Mouse (Mus musculus) kidney, postnatal 14 days (tissue): ENCODE measurements around the gene Gm10337.

Experiments
- DNase-seq: peaks from one replicate; pipeline ENCODE4 v3.0.0; 2022; ENCODE audit warnings: mixed read lengths

Gm10337 gene

DNA sequence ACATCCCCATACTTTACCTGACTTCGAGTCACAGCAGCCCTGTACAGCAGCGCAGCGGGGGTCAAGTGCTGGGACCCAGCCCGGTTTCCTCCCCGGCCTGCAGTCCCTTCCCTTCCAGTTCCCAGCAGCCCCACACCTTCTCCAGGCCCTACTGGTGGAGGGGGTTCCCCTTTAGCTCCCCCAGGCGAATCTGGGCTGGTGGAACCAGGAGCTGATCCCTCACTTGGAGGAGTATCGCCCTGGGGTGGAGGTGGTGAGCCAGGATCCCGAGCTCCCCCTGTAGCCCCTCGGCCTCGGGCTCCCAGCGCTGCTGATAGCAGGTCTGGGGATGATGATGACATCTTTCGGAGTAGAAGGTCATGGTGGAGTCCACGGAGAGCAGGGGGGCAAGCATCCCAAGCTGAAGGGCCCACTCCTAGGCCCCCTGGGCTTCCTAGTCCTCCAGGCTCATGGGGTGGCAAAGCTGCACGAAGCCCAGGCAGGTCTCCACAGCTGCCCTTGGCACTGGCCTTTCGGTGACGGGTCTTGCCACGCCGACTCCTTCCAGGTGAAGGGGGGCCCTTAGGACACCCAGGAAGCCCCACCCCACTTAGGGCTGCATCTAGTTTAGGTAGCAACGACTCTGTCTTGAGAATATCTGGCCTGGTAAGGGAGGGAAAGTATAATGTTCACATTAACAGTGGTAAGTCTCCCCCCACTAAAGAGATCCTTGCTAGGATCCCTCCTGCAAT, 2.3 kb upstream of the Gm10337 start:
- DNase-seq: no peak

- no peak for DNase-seq
Observed at GRCm38 (mm10) chr15:102502254-102502840, 1.2 kb upstream of the Gm10337 start.

DNA sequence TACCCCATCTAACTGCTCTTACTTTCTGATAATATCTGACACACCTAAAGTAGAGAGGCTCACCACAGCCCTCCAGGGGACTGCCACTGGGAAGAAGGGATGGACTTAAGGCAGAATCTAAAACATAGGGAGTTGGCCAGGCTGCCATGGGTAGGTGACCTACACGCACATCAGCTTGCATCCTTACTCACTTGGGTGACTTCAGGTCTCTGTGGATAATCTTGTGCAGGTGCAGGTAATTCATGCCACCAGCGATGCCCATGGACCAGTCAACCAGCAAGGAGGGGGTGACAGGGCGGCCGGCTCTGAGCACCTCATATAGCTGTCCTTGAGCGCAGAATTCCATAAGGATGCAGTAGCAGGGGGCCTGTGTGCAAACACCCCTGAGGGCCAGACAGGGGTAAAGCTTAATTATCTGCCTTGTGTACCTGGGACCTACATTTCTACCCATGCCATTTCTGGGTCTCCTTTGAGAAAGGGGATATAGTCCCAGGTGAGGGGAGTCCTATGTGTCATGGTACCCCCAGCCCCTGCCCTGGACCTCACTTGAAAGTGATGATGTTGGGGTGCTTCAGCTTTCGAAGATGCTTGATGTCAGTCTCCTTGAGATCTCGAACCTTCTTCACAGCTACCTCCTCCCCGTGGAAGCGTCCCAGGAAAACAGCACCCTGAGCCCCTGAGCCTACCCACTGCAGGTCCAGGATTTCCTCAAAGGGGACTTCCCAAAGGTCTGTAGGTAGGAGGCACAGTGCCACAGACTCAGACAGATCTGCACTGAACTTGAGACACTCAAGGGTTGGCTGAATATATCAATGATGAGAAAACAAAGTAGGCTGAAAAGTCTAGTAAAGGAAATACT, 631 bp downstream of the Gm10337 start:
- no peak for DNase-seq

DNA sequence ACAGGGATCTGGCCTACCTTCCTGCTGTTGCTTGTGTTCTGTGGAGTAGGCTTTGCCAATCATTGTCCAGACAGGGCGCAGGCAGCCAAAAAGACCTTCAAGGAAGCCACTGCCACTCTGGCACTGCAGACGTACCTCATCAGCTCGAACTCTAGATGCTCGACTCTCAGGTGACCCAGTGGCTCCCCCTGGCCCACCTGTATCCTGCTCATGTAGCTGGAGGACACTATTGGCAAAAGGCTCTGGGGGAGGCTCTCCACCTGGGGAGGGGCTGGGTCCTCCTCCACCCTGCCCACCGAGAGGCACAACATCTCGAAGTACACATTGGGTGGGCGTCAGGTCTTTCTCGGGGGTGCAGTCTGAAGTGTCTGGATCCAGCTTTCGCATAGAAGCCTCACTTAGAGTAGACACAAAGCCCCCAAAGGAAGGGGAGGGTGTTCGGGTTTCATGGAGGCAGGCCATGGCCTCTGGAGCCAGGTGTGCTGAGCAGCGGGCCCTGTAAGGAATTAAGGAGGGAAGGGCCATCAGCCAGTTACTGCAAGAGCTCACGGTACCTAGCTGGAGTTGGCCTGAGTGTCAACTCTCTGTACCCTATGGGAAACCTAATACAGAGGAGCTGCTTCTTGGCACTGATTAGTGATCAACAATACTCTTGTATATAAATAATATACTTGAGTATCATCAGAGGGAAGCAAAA, 1.7 kb downstream of the Gm10337 start:
- no peak for DNase-seq

DNA sequence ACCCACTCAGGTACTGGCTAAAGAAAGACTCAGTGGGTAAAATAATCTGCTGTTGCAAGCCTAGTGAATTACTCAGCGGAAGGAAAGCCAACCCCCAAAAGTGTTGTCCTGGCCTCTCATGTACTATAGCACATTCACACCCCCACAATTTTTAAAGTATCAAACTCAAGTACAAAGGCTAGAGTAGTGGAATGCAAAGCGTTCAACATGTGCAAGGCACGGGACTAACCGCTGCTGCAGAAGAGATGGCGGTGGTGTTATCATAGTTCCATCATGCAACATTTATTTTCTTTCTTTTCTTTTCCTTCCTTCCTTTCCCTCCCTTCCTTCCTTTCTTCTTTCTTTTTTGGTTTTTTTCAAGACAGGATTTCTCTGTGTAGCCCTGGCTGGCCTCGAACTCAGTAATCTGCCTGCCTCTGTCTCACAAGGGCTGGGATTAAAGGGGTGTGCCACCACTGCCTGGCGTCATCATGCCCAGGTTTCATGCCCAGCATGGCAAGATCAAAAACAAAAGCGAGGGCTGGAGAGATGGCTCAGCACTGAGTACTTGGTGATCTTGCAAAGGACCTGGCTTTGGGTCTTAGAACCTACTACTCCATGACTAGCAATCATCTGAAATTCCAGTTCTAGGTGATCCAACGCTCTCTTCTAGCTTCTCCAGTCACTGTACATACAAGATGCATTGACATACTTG, 2.4 kb downstream of the Gm10337 start:
- DNase-seq: no peak

- no peak for DNase-seq
Observed at GRCm38 (mm10) chr15:102506464-102506830, 2.9 kb downstream of the Gm10337 start.

GRCm38 (mm10) chr15:102506864-102507263, 3.3 kb downstream of the Gm10337 start:
- DNase-seq: no peak

GRCm38 (mm10) chr15:102507561-102507960, 4.0 kb downstream of the Gm10337 start:
- no peak for DNase-seq

DNA sequence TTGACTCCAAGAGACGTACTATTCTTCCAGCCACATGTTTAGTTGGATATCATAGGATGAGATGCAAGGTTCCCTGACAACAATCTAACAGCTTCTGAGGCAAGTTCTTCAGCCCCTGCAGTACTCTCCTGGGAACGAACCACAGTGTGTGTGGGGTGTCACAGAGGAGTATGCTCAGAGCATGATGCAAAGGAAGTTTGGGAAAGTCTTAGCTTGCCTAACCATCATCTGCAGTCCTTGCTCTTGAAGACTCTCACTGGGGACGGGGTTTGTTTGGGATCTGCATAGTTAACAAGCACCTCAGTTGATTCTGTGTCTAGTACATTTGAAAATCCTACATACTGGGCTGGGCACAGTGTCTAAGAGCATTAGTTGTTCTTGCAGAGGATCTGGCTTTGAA, 4.8 kb downstream of the Gm10337 start:
- no peak for DNase-seq

GRCm38 (mm10) chr15:102510110-102510509, 6.6 kb downstream of the Gm10337 start:
- DNase-seq: peak; percentile 38

DNA sequence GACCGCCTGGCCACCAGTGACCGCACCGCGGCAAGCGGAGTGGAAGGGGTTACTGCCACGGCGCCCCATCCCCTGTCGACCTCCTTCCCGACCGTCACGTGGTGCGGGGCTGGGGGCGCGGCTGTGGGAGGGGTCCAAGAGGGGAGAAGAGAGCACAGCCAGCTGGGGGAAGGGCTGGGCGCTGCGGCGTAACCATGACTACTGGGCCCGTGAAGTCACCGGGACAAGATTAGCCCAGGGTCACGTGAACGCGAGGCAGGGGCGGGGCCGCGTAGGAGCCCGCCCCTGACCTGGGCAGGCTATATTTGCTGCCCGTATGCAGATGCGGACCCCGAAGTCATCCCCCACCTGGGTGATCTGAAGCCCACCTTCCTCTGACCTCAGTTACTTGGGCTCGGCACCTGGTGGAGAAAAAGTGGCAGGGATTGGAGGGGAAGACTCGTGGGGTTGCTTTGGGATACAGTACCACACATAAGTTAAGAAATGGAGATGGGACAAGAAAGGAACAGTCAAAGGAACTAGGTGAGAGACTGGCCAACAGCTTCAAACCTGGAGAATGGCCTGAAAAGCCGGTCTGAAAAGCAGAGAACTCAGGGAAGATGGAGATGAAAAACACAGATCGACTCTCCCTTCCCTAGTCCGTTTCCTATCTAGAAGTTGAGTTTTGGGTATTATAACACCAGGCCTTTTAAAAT, 7.2 kb downstream of the Gm10337 start:
- peak; percentile 92 for DNase-seq

DNA sequence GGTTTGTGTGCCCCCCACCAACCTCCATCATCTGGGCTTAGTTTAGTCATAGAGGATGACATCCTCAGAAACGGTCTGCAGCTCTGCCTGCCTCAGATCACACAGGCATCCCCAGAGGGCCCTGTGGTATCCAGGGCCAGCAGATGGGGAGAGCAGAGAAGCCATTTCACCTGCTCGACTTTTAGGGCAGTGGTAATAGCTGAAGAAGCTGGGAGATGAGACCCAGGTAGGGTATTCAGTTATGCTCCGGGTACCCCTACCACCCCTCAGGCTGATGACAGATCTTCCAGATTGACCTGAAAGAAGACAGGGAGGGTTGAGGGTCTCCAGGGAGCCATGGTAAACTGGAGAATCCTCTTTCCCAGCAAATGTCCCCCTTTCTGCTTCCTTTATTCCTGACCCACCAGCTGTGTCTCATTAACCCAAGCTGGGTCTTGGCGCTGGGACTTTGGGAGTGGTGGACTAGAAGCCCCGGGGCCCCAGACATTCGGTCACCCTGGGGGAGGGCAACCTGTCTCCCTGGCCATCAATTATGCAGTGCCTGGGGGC, 7.8 kb downstream of the Gm10337 start:
- peak; percentile 56 for DNase-seq

GRCm38 (mm10) chr15:102512010-102512409, 8.5 kb downstream of the Gm10337 start:
- no peak for DNase-seq

DNA sequence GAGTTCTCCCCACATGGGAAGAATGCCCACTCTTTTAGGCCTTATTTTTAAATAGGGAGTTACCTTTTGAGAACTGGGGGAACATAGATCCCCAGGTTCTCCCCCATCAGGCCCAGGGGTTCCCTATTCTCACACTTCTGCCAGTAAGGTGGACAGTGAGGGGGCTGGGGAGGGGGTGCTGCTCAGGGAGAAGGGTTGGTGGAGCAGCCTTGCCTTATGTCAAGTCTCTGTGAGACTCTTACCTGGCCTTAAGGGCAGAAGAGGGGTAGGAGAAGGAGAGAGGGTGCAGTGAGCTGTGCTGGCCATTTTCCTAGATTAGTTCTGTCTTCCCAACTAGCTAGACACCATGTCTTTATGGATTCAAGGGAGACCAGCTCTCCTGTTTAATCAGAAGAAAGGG, 8.9 kb downstream of the Gm10337 start:
- DNase-seq: no peak

- DNase-seq: no peak
Observed at GRCm38 (mm10) chr15:102513004-102513403, 9.5 kb downstream of the Gm10337 start.

GRCm38 (mm10) chr15:102515261-102515660, 11.7 kb downstream of the Gm10337 start:
- DNase-seq: no peak

DNA sequence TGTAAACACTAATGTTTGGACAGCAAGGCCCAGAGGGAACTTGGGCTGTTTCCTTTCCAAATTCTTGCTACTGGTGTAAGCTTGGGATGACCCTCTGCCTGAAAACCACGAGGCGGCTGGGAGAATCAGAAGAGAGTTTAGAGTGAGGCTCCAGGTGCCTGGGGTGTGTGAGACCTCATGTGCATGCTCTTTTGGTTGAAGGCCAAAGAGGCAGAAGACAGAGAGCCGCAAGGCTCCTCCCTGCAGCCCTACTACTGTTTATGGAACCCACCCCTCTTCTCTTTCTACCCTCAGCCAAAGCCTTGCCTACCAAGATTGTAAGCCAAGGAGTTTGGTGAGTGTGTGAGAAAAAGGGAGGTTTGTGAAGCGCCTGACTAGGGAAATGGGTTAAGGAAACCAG, 12.3 kb downstream of the Gm10337 start:
- DNase-seq: no peak

DNA sequence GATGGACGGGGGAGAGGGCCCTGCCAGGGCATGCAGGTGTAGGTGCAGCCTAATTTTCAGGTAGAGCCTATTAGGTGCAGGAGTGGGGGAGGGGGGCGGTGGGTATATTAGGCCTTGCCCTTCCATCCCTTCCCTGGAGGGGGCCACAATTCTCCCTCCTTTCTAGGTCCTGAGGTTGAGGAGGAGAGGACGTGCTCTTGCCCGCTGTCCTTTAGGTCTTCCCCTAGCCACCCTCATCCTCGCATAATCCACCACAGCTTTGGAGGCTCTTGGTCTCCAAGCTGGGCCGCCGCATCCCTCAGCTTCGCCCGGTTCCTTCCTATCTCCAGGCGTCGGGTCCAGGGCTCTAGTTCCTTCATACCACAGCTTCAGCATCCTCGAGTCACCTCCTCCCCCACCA, 12.8 kb downstream of the Gm10337 start:
- peak; percentile 37 for DNase-seq

GRCm38 (mm10) chr15:102516728-102517404, 13.3 kb downstream of the Gm10337 start, which contains the start of gene Map3k12:
TSS of gene Map3k12 (minus strand) at chr15:102517064.
- DNase-seq: peak; percentile 83

DNA sequence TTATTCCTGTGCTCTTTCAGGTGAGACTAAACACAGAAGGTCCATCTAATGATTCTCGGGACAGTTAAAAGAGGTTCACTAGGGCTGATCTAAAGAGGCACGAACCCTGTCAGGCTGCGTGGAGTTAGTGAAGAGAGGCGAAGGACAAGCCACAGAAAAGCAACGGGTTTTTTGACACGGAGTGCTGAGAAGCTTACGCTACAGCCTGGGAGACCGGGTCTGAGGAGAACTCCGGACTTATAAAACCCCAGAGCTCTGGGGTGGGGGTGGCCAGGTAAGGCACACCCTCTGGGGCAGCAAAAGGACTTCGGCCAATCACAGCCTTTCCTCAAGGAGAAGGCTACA, 14.1 kb downstream of the Gm10337 start:
- no peak for DNase-seq
